Mouse (Mus musculus) ES-Bruce4 (cell line): ENCODE results near the gene Ak4. TPM values are rescaled to one million over a fixed set of nuclear protein-coding genes. Genes with fewer than 3 reads are reported as not detected.
A peak's percentile ranks its signal among the peaks of the same experiment; 100 is the strongest.

ENCODE experiments used
- H3K27ac ChIP-seq: 2 replicates; pipeline ENCODE4 v1.5.1; 2012; ENCODE audit warnings: low read length, inconsistent platforms; ENCODE audit not compliant: insufficient read depth
- H3K27me3 ChIP-seq: 2 replicates; pipeline ENCODE4 v1.6.1; 2012; ENCODE audit warnings: mild to moderate bottlenecking, low read length, inconsistent platforms; ENCODE audit not compliant: control insufficient read depth, poor library complexity, insufficient read depth, severe bottlenecking
- H3K36me3 ChIP-seq: 2 replicates; pipeline ENCODE4 v1.6.1; 2012; ENCODE audit warnings: inconsistent platforms, mild to moderate bottlenecking, low read length, moderate library complexity; ENCODE audit not compliant: control insufficient read depth, poor library complexity, insufficient read depth, severe bottlenecking
- H3K4me1 ChIP-seq: one replicate; pipeline ENCODE4 v1.8.1; 2011; ENCODE audit warnings: low read length; ENCODE audit not compliant: control insufficient read depth, insufficient read depth
- H3K4me3 ChIP-seq: 2 replicates; pipeline ENCODE4 v1.5.1; 2011; ENCODE audit warnings: low read depth, mild to moderate bottlenecking, low read length
- H3K9ac ChIP-seq: 2 replicates; pipeline ENCODE4 v1.6.1; 2012; ENCODE audit warnings: low read depth, mild to moderate bottlenecking, inconsistent platforms; ENCODE audit not compliant: poor library complexity, severe bottlenecking
- H3K9me3 ChIP-seq: replicated peaks from 2 replicates; pipeline ENCODE4 v1.6.1; 2012; ENCODE audit warnings: mild to moderate bottlenecking, low read length, inconsistent platforms; ENCODE audit not compliant: control insufficient read depth, poor library complexity, insufficient read depth, severe bottlenecking
- CTCF ChIP-seq: IDR thresholded peaks from one replicate; pipeline ENCODE4 v1.8.1; 2011; ENCODE audit warnings: low read depth, low read length
- EP300 ChIP-seq: IDR thresholded peaks from 2 replicates; pipeline ENCODE4 v1.6.1; 2011; ENCODE audit warnings: low read depth, low read length; ENCODE audit not compliant: insufficient read depth
- POLR2A ChIP-seq: IDR thresholded peaks from one replicate; pipeline ENCODE4 v1.8.1; 2011; ENCODE audit warnings: low read length; ENCODE audit not compliant: insufficient read depth
- polyA plus RNA-seq: library from polyadenylated mRNA; stranded (reverse); fragments of >200 nt; gene quantifications from 2 replicates; pipeline ENCODE4 v1.2.4, GENCODE M21; 2011; ENCODE audit warnings: low read depth; ENCODE audit not compliant: missing spikeins, insufficient read depth, insufficient read length

Ak4 gene
- polyA plus RNA-seq, 1 experiment: 62.7 TPM

- Histone ChIP-seq H3K4me1 (no peaks in the 10 kb centered on the region), H3K27ac (no peak overlapping the region), H3K9me3 (no peaks in the 10 kb centered on the region), H3K4me3 (no peak overlapping the region), H3K27me3 (no peaks in the 10 kb centered on the region), H3K9ac (no peak overlapping the region), H3K36me3 (no peaks in the 10 kb centered on the region)
- TF ChIP-seq POLR2A: no peak
Measured at GRCm38 (mm10) chr4:101470543-101470942, 51.5 kb downstream of the Ak4 start.

GRCm38 (mm10) chr4:101472767-101473166 is 53.7 kb downstream of the Ak4 start:
- Histone ChIP-seq H3K27ac (no peak overlapping the region), H3K9ac (no peak overlapping the region), H3K36me3 (no peaks in the 10 kb centered on the region), H3K27me3 (no peaks in the 10 kb centered on the region), H3K4me3 (no peak overlapping the region), H3K4me1 (no peaks in the 10 kb centered on the region), H3K9me3 (no peaks in the 10 kb centered on the region)
- no peak for TF ChIP-seq CTCF
- no peak for TF ChIP-seq EP300
- TF ChIP-seq POLR2A: no peak

GRCm38 (mm10) chr4:101490320-101490917 is 71.3 kb downstream of the Ak4 start:
- no peak for TF ChIP-seq CTCF
- TF ChIP-seq POLR2A: no peak
- TF ChIP-seq EP300: no peak
- Histone ChIP-seq H3K36me3 (no peaks in the 10 kb centered on the region), H3K9ac (no peak overlapping the region), H3K4me3 (no peak overlapping the region), H3K27ac (no peak overlapping the region), H3K27me3 (no peaks in the 10 kb centered on the region; the same call in 1 of the 2 replicates), H3K9me3 (no peaks in the 10 kb centered on the region; the same call in 1 of the 2 replicates), H3K4me1 (no peaks in the 10 kb centered on the region)

GRCm38 (mm10) chr4:101491704-101492103 is 72.6 kb downstream of the Ak4 start:
- Histone ChIP-seq H3K9me3 (no peaks in the 10 kb centered on the region; the same call in 1 of the 2 replicates), H3K4me1 (no peaks in the 10 kb centered on the region), H3K27me3 (no peaks in the 10 kb centered on the region; the same call in 1 of the 2 replicates), H3K36me3 (no peaks in the 10 kb centered on the region), H3K4me3 (no peak overlapping the region), H3K27ac (no peak overlapping the region), H3K9ac (no peak overlapping the region)
- TF ChIP-seq CTCF (no peak), EP300 (no peak), POLR2A (no peak)

GRCm38 (mm10) chr4:101493611-101494197 is 74.6 kb downstream of the Ak4 start:
- no peak overlapping the region for H3K4me3 ChIP-seq
- no peak overlapping the region for H3K9ac ChIP-seq
- TF ChIP-seq EP300: no peak
- no peak for TF ChIP-seq CTCF
- no peak for TF ChIP-seq POLR2A
- H3K27me3 ChIP-seq: no peaks in the 10 kb centered on the region; the same call in 1 of the 2 replicates
- H3K36me3 ChIP-seq: no peaks in the 10 kb centered on the region
- no peaks in the 10 kb centered on the region for H3K9me3 ChIP-seq
- H3K27ac ChIP-seq: no peak overlapping the region
- H3K4me1 ChIP-seq: no peaks in the 10 kb centered on the region

- H3K9me3 ChIP-seq: no peaks in the 10 kb centered on the region
- TF ChIP-seq POLR2A (no peak), EP300 (no peak), CTCF (no peak)
- no peaks in the 10 kb centered on the region for H3K4me1 ChIP-seq
- no peak overlapping the region for H3K27ac ChIP-seq
- H3K9ac ChIP-seq: peak overlapping the region; percentile 83
- H3K27me3 ChIP-seq: no peaks in the 10 kb centered on the region; the same call in 1 of the 2 replicates
- peak overlapping the region; percentile 91 for H3K4me3 ChIP-seq
- H3K36me3 ChIP-seq: no peaks in the 10 kb centered on the region
Measured at GRCm38 (mm10) chr4:101496188-101496533, 77.1 kb downstream of the Ak4 start.
